Mouse (Mus musculus) olfactory bulb, adult 2 months (tissue): Measurements from ENCODE around the gene Rnf220.

Experiments
- CTCF ChIP-seq: fragments of 200-500 bp; IDR thresholded peaks from 2 replicates; pipeline ENCODE4 v1.5.1; 2012; ENCODE audit warnings: low read depth, mild to moderate bottlenecking, low read length, moderate library complexity; ENCODE audit not compliant: insufficient read depth
- POLR2A ChIP-seq: fragments of 200-500 bp; IDR thresholded peaks from 2 replicates; pipeline ENCODE4 v1.6.1; 2012; ENCODE audit warnings: mild to moderate bottlenecking, low read depth, low read length, moderate library complexity; ENCODE audit not compliant: insufficient read depth

- TF ChIP-seq CTCF: no peak
- TF ChIP-seq POLR2A: no peak
Measured at GRCm38 (mm10) chr4:117391966-117392365, 104.9 kb downstream of the Rnf220 start.
